ENCODE assay signal across 17 mouse cellular contexts in genomic region chr5:65126137-65126536, GRCm38 (mm10). TPM values are rescaled to one million over a fixed set of nuclear protein-coding genes. Genes with fewer than 3 reads are reported as not detected.
"Had no signal": no experiment of that assay in that cellular context is flagged by ENCODE, and none has a peak within 500 bp of the region (broad histone marks: within the 10 kb centered on the region; RNA-seq: fewer than 3 reads in every experiment).

No protein-coding gene starts in this region.

- H3K9me3 ChIP-seq: kidney, embryonic 15.5 days; limb, embryonic 12.5 days; midbrain, embryonic 15.5 days; neural tube, embryonic 13.5 days; stomach, embryonic 15.5 days had no signal

- H3K27ac ChIP-seq: kidney, embryonic 15.5 days; limb, embryonic 12.5 days; liver, embryonic 14.5 days; midbrain, embryonic 15.5 days; neural tube, embryonic 13.5 days; stomach, embryonic 15.5 days had no signal

- H3K4me1 ChIP-seq: stomach, embryonic 15.5 days had no signal

- H3K4me3 ChIP-seq: kidney, embryonic 15.5 days; limb, embryonic 12.5 days; midbrain, embryonic 15.5 days; neural tube, embryonic 13.5 days; stomach, embryonic 15.5 days had no signal

- H3K36me3 ChIP-seq: kidney, embryonic 15.5 days; limb, embryonic 12.5 days; midbrain, embryonic 15.5 days; neural tube, embryonic 13.5 days; stomach, embryonic 15.5 days had no signal

- H3K27me3 ChIP-seq: kidney, embryonic 15.5 days; limb, embryonic 12.5 days; midbrain, embryonic 15.5 days; neural tube, embryonic 13.5 days; stomach, embryonic 15.5 days had no signal

- DNase-seq: kidney, adult 18-20 months; kidney, postnatal 25 days; layer of hippocampus, adult 9-11 months; liver; lung, adult 18-20 months; lung, postnatal 10 days; retina, postnatal 1 day; right cerebral cortex, postnatal 4 days; spleen, adult 18-20 months; thymus, postnatal 36 days had no signal

- H3K9ac ChIP-seq: kidney, embryonic 15.5 days; limb, embryonic 12.5 days; liver, embryonic 14.5 days; midbrain, embryonic 15.5 days; neural tube, embryonic 13.5 days; stomach, embryonic 15.5 days had no signal

RNA-seq across cellular contexts. Expression of gene Tmem156, which starts 34.2 kb away (rescaled TPM):
- polyA plus RNA-seq: limb, embryonic 12.5 days; midbrain, embryonic 11.5 days; neural tube, embryonic 13.5 days had no signal
